Mouse (Mus musculus) ovary, postnatal 36 days (tissue): ENCODE data around the gene 2810459M11Rik.
A peak's percentile ranks its signal among the peaks of the same experiment; 100 is the strongest.

Source experiments
- DNase-seq: peaks from one replicate; pipeline ENCODE4 v3.0.0; 2022; ENCODE audit warnings: low spot score, mixed read lengths

The 2810459M11Rik gene

DNA sequence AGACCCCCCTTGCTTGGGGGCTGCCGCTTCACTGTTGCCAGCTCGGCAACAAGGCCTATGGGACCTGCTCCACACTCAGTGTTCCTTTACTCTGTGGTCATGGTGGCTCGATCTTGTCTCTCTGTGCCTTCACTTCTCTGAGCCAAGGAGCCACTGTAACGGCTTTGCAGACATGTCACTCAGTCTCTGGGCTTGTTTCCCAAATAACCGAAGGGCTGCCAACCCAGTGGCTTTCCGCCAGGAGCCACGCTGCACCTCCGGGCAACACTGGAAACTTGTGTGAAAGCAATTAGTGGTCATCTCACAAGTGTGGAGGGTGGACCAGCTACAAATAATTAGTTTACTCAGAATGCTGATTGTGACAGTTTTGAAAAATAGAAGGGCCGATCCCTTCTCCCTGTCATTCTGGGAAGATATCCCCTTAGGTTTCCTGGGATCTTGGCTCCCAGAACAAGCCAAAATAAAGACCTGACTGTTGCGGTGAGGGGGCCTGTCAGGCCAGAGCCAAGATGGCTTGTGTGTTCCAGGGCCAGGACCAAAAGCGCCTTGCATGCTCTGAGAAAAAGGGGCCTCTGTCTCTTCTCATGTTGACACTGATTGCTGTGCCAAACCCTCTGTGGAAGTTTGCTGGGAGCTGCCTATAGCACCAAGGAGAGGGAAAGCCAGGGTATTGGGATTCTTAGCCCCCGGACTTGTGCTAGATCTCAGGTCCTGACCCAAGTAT, 7.7 kb downstream of the 2810459M11Rik start:
- DNase-seq, result peak; percentile 49

DNA sequence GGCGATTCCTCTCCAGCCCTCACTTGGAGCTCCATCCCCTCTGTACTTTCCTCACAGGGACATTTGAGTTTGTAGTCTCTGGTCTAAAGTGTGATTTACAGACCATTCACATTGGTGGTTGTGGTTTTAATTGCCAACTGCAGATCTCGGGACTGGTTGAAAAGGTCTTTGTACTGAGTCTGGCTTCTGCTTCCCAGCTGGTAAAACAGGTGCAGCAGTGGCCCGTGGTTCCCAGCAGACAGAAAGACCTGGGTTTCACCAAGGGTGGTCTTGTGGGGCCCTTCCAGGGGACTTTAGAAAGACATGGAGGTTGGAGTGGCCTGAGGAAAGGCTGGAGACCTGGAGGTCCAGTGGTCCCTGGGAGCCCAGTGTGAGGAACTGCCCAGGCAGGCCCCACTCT, 9.3 kb downstream of the 2810459M11Rik start:
- DNase-seq, result no peak

DNA sequence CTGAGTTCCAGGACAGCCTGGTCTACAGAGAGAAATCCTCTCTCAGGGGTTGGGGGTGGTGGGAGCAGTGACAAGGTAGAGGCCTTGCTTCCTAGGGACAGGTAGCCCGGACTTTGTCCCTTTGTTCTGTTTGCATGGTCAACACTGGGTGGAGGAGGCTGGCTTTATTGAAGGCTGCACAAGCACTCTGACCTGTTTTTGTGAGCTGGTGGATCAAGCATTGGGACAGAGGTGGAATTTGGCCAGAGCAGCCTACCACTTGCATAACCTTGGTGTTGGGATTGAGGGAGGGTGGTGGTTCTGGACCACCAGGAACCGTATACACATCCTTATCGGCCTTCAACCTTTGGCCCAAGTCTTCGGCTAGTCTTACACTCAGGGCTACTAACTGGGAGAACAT, 10.6 kb downstream of the 2810459M11Rik start:
- no peak for DNase-seq

DNA sequence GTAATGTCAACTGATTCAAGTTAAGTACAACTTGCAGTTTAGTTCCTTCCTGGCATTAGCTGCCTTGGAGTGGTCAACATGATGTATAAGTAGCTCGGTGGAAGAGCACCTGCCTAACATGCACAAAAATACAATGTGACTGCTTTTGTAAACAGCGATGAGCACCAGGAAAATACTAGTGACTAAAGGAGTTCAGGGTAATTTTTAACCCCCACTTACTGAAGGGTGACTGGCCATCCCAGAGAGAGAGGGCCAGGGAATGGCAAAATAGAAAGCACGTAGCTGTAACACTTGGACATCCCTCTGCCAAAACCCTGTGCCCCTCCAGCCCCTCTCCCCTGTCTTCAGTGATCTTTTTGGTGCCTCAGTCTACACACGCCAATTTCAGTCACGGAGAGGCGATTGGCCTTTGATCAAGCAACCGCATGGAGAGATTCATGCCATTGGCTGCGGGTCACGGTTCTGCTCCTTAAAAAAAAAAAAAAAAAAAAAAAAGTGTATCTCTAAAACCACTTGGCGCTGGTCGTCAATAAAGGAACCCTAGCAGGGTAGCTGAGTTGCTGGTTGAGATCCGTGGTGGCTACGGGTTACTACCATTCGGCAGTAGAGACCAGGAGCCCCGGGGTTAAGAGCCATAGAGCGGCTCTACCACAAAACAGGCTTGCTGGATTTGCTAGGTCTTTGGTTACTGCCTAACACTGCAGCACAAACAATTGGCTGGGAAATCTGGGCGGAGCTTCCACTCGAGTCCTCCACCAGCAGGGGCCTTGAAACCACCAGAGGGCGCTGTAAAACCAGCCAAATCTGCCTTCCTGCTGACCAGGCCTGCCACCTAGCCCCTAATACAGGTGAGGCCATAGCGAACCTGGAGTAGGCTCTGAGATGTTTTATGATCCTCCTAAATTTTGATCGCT, 13.4 kb downstream of the 2810459M11Rik start:
- peak; percentile 87 for DNase-seq

DNA sequence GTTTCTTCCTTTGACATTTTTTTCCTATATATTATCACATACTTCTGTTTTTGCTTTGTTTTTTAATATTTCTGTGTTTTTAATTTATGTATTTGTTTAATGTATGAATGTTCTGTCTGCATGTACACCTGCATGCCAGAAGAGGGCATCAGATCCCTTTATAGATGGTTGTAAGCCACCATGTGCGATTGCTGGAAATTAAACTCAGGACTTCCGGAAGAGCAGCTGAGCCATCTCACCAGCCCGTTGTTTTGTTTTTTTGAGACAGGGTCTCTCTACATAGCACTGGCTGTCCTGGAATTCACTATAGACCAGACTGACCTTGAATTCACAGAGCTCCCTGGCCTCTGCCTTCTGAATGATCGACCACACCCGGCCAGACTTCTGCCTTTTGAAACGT, 16.9 kb downstream of the 2810459M11Rik start:
- DNase-seq, result no peak

DNA sequence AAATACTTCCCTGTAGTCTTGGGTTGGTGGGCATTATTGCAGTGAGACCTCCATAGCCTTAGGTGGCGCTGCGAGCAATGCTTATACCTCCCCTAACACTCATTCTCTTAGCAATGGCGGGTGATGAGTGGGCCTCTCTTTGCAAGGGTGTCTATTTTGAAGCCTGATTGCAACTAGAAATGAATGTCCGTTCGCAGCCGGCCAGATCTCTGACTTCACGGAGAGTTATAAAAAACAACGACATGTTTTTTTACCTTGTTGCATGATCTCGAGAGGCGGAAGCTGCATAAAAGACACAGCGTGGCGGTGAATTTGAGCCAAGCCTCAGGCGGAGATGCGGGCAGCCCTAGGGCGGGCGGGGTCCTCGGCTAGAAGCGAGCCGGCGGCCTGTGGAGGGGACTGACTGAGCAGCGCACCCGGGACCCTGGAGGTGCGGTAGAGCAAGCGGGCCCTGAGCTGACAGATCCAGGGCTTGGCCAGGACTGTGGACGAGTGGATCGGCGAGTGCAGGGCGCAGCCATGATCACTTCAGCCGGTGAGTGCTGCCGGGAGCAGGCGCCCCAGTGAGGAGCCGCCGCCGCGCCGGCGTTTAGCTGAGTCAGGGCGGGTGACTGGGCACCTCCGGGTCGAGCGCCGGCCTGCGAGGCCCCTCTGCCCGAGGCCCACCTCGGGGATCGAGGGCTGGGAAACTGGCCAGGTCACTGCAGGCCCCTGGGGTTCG, 18.8 kb downstream of the 2810459M11Rik start, which contains the start of gene Psmd1:
Gene Psmd1, plus strand, starts transcription at position 117 of the 721 bp plus-strand sequence.
- peak; percentile 86 for DNase-seq

DNA sequence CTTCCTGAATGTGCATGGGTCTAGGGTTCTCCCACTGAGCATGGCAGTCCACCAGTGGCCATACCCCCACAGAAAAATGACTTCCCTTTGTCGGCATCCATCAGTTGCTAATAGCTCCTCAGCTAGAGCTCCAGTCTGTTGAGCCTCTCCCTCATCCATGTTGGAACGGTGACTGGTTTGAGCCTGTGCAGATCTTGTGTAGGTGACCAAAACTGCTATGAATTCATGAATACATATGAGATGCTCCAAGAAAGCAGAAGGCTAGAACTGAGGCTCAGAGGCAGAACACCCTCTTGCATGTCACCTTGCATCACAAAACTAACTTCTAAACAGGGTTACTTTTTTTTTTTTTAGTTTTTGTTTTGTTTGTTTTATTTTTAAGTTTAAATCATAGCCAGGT, 30.9 kb downstream of the 2810459M11Rik start:
- DNase-seq, result no peak

DNA sequence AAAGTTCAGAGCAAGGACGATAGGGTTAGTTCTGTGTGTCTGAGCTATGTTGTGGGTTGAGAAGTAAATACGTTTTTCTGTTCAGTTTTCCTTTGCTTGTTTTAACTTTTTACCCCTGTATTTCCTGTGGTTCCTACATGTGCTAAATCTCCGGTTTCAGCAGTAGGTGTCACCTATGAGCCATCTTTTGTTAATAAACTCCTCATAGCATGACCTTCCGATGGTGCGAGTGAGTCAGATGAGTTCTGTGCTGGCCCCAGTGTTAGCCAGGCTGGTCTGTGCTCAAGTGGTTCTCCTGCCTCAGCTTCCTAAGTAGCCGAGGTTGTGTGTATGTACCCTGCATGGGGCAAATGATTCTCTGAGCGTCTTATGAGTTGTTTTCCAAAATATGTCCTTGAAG, 48.8 kb downstream of the 2810459M11Rik start:
- no peak for DNase-seq

DNA sequence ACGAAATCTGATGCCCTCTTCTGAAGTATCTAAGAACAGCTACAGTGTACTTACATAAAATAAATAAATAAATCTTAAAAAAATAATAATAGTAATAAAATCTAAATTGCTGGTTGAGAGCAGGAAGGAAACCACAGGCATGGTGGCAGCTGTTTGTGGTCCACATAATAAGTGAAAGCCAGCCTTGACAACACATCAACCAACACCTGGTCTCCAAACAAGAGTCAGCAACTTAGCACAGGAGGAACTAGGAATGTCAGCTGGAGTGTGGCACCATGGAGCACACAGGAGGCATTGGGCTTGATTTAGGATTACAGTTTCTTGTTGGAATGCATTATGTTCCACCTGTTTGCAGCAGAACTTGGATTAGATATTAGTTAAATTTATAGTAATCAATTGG, 59.4 kb downstream of the 2810459M11Rik start:
- DNase-seq, result no peak
